Mouse (Mus musculus): ENCODE measurements around the gene Irx1. TPM values are rescaled to one million over a fixed set of nuclear protein-coding genes. Genes with fewer than 3 reads are reported as not detected.

Gene Irx1
- total RNA-seq (2017), result not detected in 2 replicates

DNA sequence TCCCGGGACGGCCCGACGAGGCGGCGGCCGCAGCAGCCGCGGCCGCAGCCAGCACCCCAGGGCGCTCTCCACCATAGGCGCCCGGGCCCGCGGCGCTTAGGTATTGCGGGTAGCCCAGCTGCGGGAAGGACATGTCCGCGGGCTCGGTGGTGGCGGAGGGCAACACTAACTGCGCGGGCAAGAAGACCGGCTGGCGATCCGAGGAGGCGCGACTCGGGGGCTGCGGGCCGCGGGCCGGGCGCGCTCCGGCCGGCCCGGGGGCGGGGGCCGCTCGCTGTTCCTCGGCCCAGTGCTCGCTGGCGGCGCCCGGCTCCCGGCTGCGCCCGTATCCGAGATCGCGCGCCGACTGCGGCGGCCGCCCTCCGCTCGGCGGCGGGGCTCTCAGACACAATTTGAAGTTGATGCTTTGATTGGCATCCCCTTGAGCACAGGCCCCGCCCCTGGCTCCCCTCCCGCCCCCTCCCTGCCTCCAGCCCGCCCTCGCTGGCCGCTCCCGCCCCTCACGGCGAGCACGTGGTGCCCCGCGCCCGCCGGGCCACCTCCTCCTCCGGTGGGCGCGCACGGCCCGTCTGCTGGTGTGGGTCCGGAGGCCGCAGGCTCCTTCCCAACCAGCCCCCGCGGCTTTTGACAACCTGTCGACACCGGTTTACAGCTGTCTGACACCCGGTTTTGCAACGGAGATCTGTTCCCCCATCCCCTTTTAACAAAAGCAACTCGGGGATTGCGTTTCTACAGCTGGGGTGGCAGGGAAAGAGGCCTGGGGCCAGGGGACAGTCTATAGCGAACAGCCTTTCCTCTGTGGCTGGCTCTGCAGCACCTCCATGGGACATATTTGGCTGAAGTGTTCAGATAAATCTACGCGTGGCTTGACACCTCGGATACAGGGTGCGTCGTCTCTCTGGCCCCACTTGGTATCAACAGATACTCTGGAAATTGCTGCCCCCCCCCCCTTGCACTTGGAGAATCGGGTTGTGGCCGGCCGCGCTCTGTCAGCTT lies at the start of gene Irx1:
Irx1 (minus strand) TSS at position 368 of the 996 bp plus-strand sequence.
- no peak for ATAC-seq (replicated peaks; ENCODE audit: low read depth, poor library complexity, severe bottlenecking)

DNA sequence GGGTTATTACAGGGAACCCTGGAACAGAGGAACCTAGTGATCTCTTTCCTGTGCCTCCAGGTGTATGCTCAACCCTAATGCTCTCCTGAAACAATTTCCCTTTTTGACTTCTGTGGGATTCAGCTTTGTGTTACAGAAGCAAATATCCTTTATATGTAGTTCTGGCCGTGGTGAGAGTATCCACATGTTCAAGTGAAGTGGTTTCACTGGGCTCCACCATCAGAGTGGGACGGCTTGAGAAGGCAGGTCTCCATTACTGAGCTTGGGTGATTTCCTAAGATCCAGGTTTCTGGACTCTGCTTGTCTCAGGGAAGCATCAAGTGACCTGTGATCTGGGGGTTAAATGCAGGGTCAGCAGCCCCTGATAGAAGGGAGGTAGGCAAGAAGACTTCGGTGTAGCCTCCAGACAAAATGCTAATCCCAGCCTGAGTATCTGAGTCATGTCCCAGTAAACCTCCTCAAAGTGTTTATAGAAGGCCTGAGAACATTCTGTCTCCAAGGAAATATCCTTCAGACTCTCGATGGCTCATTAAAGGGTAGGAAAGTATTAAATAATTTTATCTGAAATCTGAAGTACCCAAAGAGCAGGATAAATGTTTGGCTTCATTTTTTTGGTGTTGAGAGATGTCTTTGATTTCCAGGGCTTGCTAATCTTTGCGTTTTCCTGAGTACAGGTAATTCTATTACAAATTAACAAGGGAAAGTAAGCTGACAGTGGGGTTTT lies 16.6 kb upstream of the Irx1 start:
- ATAC-seq (replicated peaks; ENCODE audit: low read depth, poor library complexity, severe bottlenecking), result no peak

DNA sequence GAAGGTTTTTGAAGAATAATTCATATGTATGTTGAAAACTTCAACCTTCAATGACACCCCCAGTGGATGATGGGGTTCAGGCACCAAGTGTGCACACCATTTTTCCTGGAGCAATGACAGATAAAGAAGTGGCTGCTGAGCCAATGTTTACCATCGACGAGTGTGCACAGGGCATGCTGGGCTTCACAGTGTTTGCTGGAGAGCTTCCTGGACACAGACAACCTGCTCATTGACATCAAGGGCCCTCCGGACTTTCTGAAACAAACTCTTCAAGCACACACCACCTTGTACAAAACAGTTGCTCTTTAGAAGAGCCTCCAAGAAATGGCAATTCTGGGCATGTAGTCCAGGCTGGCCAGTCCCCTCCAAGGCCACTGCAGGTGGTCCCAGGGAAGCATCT lies 12.2 kb upstream of the Irx1 start:
- no peak for ATAC-seq (replicated peaks; ENCODE audit: low read depth, poor library complexity, severe bottlenecking)

DNA sequence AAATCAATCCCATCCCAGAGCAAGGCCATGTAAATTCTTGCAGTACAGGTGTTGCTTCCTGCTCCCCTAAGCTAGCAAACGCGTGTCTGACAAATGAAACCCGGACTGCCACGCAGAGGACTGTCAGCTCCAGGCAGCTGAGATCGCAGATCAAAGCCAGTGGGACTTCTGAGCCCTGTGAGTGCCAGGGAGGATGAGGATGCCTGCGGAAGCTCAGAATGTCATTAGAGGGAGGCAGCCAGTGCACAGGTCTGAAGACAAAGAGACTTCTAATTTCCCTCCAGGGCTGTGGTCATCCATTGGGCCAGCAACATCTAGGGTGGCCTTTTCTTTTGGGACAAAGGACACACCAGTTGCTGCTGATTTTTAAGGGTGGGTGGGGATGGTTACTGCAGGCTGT lies 4.8 kb upstream of the Irx1 start:
- ATAC-seq (replicated peaks; ENCODE audit: low read depth, poor library complexity, severe bottlenecking), result no peak

DNA sequence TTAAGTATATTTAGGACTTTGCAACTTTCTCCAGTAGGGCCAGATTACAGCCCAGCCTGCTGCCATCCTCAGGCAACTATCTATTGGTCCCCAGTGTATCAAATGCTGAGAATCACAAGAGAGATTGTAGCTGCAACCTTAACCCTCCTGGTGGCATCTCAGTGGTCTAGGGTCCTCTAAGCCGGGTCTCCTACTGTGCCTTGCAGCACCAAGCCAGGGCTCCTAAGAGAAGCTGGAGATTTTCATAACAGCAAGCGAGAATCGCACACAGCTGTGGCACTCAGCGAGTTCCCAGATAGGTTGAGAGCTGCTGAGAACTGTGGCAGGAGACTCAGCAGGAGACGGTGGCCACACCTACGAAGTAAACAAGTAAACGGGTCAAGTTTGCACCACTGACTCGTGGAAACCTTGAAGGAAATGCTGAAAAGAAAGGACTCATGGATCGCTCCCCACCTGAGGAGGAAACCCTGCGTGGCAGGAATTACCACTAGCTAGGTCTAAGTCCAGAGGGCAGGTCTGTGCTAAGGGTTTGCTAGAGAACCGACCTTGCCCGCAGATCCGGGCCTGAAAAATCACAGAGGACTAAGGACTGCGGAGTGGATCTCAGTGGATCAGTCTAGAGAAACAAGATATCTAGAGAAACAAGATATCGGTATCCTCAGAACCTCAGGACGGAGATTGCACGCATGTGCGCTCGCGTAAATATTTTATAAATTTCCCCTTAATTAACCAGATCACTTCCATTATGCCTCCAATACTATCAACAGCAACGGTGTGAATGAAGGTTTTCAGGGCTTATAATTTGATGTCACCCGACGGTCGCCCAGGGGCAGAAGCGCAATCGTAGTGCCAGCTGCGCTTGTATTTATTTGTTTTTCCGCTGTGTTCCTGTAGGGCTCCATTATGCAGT lies 4.1 kb upstream of the Irx1 start:
- no peak for ATAC-seq (replicated peaks; ENCODE audit: low read depth, poor library complexity, severe bottlenecking)

DNA sequence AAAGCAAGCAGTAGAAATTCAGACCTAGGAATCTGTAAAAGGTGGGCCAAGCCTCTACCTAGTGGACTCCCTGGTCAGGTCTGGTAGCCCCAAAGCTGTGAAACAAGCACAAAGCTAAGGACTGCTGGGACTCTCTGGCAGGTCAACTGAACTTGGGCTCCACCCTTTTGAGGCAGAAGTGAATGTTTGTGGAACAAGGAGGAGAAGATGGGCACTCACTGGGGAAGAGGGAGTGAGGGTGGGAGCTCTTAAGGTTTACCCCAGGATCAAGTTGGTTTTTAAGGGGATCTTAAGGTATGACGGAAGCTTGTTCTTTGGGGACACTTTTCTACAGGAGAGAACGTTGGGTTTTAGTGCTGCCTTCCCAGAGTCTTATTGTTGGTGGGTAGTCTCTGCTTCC lies 3.1 kb upstream of the Irx1 start:
- ATAC-seq (replicated peaks; ENCODE audit: low read depth, poor library complexity, severe bottlenecking), result no peak

DNA sequence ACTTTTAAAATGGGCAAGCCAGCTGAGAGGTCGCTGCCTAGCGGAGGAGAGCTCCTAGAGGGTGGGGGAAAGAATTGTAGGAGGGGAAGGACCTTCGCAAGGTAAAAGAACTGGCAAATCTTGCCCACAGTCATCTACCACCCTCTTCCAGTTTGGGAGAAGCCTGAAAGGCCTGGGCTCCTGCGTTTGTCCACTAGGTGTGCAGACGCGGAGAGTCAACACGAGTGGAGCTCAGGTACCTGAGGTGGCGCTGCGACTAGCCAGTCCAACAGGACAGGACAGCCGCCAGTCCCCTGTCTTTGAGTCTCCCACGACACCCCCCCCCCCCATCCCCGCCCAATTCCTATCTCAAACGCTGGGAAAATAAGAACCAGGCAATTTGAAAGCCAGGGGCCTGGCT lies 843 bp upstream of the Irx1 start:
- no peak for ATAC-seq (replicated peaks; ENCODE audit: low read depth, poor library complexity, severe bottlenecking)

DNA sequence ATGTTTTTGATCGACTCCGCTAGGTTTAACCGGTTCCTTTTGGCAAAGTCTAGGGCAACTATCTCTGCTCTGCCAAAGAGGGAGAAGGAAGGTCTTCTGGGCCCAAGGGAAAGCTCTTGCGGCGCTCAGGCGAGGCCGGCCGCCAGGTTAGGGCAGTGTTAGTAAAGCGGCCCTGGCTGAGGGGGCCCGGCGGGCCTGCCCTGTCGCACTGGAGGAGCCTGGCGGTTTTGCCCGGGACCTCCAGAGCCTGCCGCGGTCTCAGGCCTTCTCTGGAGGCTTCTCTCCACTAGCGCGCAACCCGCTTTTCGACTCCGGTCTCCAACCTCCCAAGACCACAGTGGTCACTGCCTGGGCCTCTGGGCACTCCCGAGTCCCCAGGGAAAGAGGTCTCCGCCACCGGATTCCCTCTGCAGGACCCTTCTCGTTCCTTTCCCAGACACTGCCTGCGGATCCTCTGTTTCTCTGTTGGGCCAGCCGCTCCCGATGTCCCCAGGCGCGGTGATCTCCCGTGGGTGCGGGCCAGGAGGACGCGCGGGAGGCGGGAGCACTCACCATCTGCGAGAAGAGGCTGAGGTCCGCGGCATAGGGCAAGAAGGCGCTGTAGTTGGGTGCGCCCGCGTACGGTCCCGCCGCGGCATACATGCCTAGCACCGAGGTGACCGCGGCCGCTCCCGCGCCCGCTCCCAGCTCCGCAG lies 715 bp downstream of the Irx1 start:
- ATAC-seq (replicated peaks; ENCODE audit: low read depth, poor library complexity, severe bottlenecking), result no peak

DNA sequence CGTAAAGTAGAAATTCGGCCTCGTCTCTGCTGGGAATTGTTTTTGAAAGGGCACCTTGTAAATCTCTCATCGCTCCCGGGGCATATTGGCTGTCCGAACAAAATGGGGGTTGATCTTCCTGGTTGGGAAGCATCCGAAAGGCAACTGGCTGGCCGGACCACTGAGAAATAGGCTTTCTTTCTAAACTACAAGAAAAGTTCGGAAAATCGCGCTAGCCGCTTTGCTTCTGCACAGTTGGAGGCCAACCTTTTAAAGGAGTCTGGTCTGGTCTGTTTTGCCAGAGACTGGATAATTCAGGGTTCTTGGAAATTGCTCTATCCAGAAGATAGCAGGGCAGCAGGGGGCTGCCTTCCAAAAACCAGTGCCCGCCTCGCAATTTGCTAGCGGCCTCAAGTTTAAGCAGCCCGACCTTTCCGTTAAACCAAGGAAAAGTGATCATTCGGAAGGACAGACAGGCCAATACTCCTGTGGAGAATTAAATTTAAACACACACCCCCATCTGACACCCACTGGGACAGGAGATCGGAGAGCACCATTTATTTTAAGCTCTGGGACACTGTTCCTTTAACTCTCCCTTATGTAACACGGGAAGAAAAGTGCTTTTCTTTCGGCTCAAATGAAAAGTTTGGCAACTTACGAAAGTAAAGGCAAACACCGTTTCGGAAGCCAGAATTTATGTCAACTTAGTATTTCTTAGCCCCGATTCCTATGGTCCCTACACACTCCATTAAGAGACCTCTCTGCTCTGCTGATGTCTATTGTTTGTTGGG lies 1.4 kb downstream of the Irx1 start:
- no peak for ATAC-seq (replicated peaks; ENCODE audit: low read depth, poor library complexity, severe bottlenecking)

DNA sequence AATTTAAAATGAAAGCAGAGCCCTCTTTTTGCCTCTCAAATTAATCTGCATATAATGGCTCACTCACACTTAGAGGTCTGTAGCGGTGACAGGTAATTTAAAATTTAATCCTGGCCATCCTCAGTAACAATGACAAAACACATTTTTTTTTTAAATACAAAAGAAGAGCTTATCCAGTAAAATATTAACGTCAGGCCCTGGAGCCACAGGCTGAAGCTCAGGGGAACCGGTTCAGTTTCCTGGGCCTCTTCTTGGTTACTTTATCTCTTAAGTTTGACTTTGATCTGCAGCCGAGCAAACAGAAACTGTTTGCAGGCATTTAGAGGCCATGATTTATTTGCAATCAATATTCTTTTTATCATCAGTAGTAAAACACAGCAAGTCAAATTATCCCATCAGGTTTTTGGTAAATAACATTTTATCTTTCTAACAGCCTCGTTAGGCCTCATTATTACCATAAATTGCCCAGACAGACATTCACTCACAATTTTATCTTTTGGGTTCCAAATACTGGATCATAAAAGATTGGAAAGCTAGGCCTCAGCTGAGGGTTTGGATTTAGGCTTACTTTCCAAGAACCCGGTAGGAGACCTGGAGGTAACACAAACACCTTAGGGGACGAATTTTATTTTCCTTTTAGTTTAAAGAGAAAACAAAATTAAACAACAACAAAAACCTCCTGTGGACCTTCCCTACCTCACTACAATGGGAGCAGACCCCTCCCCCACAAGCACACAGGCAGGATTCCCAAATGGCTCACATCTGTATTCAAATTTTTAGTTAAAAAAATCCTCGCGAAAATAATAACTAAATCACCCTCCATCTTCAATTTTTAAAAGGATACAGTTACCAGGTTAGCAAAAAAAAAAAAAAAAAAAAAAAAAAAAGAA lies 2.4 kb downstream of the Irx1 start:
- ATAC-seq (replicated peaks; ENCODE audit: low read depth, poor library complexity, severe bottlenecking), result no peak

DNA sequence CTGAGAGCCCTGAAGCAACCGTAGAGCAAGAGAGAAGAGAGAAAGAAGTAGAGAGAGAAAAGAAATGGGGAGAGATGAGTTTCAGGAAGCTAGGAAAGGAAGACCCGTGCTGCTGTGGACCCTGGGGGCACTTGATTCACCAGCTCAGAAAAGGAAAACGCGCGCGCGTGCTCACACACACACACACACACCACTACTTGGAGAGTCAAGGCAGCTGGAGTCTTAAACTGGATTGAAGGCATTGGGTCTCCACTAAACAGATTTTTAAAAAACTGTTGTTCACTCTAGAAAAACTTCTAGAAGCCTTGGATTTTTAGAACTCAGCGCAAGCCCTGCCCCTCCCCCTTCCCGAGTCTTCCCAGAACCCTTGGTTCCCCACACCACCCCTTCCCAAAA lies 3.2 kb downstream of the Irx1 start:
- no peak for ATAC-seq (replicated peaks; ENCODE audit: low read depth, poor library complexity, severe bottlenecking)

DNA sequence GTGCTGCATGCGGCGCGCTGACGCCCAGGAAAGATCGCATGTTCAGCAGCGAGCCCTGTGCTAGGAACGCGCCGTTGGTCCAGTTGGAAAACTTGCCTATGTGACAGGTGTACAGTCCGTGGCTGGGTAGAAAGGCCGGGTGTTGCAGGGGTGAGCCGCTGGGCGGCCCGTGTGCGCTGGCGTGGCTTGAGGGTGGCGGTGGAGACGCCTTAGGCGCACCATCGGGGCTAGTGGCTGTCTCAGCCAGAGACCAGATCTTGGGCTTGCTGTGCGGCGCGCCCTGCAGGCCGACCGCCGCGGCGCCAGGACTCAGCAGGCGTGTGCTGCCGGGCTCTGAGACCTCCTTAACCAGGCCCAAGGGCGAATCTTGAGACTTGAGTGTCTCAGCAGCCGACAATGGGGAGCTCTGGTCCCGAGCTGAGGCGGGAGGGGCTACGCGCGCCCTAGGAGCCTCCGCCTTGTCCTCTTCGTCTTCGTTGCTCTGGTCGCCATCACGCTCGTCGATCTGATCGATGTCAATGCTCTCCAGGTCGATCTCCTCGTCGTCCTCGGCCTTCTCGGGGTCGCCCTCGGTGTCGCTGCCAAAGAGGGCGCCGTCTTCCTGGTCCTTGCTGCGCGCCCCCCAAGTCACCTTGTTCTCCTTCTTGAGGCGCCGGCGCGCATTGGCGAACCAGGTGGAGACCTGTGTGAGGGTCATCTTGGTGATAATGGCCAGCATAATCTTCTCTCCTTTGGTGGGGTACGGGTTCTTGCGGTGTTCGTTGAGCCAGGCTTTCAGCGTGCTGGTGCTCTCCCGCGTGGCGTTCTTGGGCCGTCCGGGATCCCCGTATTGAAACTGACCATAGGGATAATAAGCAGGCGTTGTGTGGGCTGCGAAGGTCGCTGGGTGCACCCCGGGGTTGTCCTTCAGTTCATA lies 3.9 kb downstream of the Irx1 start:
- no peak for ATAC-seq (replicated peaks; ENCODE audit: low read depth, poor library complexity, severe bottlenecking)

DNA sequence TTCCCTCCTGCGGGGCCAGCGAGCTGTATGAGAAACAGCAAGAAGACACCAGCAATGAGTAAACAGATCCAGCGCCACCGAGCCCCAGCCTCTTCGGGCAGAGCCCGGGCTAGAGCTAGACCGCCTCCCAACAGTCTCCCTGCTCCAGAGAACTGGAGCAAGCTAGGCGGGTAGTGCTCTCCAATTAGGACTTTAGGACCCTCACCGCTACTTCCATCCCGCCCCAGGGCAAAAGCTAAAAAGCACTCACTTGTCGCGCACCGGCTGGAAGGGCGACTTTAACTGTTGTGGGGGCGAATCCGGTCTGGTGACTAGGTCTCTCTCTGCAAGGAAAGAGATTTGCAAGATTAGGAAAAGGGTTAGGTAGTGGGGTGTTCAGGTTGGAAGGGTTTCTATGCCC lies 4.9 kb downstream of the Irx1 start:
- no peak for ATAC-seq (replicated peaks; ENCODE audit: low read depth, poor library complexity, severe bottlenecking)

DNA sequence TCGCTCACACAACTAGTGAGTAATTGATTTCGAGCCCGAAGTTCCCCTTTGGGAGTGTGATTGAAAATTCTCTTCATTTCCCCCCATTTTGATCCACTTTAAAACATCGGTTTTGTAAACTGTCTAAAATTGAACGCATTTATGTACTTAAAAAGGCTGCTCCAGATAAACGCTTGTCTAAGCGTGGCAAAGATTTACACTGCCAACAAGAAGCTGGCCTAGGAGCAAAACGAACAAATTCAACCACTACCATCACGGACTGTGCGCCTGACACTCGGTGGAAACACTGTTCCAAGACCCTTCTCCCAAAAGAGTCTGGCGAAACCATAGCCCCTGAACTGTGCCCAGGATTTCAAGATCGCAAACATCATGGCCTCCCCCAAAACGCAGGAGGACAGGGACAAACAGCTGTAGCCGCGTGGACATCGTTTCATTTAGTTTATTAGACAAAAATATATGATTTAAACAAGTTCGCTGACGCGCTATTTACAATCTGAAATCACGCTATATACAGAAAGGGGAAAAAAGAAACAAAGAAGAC lies 5.6 kb downstream of the Irx1 start:
- ATAC-seq (replicated peaks; ENCODE audit: low read depth, poor library complexity, severe bottlenecking), result no peak

DNA sequence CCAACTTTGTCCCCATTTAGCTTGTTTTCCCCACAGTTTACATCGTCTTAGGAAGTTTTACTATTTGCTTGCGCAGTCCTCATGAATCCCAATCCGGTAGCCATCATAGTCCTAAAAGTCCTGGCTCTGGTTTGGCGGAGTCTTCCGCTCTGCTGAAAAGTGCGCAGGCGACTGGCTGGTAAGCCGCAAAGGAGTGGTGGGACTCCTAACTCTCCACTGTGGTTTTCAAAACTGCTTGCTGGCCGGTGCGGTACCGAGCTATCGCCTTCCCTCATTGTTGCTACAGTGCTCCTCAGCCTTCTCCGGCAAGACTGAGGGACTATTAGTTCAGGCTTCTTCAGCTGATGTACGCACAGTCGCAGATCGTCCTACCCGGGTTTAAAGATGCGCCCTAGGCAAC lies 6.4 kb downstream of the Irx1 start:
- no peak for ATAC-seq (replicated peaks; ENCODE audit: low read depth, poor library complexity, severe bottlenecking)

DNA sequence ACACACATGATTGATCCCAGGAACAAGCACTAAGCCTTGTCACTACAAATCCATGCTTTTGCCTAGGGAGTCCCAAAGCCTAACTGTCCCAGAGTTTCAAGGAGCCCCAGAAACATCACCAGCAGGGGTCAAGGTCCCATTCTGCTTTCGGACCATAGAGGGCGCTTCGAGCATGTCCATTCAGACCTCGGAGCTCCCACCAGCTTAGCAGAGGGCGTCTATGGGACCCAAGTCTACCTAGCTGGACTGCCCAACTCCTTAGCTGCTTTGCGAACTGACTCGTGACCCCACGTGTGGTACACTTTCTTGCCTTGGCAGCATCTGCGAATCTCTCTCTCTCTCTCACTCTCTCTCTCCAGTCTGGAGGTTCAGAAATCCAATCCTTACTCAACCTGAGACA lies 7.0 kb downstream of the Irx1 start:
- ATAC-seq (replicated peaks; ENCODE audit: low read depth, poor library complexity, severe bottlenecking), result peak; percentile 68; the same call in 1 of the 2 replicates

DNA sequence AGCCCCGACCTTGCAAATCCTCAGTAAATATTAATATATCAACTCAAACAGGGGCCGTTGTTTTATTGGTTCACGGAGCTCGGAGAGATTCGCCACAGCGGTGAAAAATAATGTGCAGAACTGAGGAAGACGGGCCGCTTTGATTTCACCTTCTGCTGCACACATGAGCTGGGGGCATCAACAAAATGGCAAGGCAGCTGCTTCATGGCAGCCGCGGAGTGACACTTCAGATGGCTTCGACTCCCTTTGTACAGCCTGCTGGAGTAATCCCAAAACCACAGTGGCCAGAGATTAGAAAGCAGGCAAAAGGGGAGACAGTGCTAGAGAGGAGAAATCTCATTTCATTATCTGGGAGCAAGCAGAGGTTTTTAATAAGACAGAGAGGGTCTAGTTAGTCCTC lies 11.6 kb downstream of the Irx1 start:
- no peak for ATAC-seq (replicated peaks; ENCODE audit: low read depth, poor library complexity, severe bottlenecking)

Measured in common myeloid progenitor, adult 5-6 weeks (primary cell).